Mouse (Mus musculus): ENCODE data around the gene Ttf1. TPM values are rescaled to one million over a fixed set of nuclear protein-coding genes. Genes with fewer than 3 reads are reported as not detected.

Gene Ttf1
- polyA plus RNA-seq, 1 experiment from 2014 or later: 13.8 TPM

Other genes with a start within 250 kb of the Ttf1 start
- 34.2 and 38.5 TPM in 2 replicates for gene Gtf3c4, start 219.9 kb upstream of the Ttf1 start, polyA plus RNA-seq (2016; fragmentation: Nextera tagmentation; extraction: Ambion mirVana)
- 20.1 TPM in 2 replicates for gene Ddx31, start 219.9 kb upstream of the Ttf1 start, polyA plus RNA-seq (2016; fragmentation: Nextera tagmentation; extraction: Ambion mirVana)
- 32.5 and 47.4 TPM in 2 replicates for gene Barhl1, start 143.6 kb upstream of the Ttf1 start, polyA plus RNA-seq (2016; fragmentation: Nextera tagmentation; extraction: Ambion mirVana)
- 0.47 and 0.64 TPM in 2 replicates for gene Cfap77, start 5.2 kb upstream of the Ttf1 start, polyA plus RNA-seq (2016; fragmentation: Nextera tagmentation; extraction: Ambion mirVana)
- gene Setx, start 63.9 kb downstream of the Ttf1 start, polyA plus RNA-seq (2016; fragmentation: Nextera tagmentation; extraction: Ambion mirVana): 19.8 and 21.2 TPM in 2 replicates
- gene Ntng2, start 192.7 kb downstream of the Ttf1 start, polyA plus RNA-seq (2016; fragmentation: Nextera tagmentation; extraction: Ambion mirVana): 6.3 TPM in 2 replicates

Measured in midbrain, embryonic 12.5 days (tissue).